Mouse (Mus musculus) ES-Bruce4 (cell line): ENCODE data around the gene Noxo1.

Experiments used
- EP300 ChIP-seq: IDR thresholded peaks from 2 replicates; pipeline ENCODE4 v1.6.1; 2011; ENCODE audit warnings: low read depth, low read length; ENCODE audit not compliant: insufficient read depth
- POLR2A ChIP-seq: IDR thresholded peaks from one replicate; pipeline ENCODE4 v1.8.1; 2011; ENCODE audit warnings: low read length; ENCODE audit not compliant: insufficient read depth

- TF ChIP-seq EP300 (no peak), POLR2A (no peak)
Observed at GRCm38 (mm10) chr17:24744381-24744780, 48.3 kb downstream of the Noxo1 start.
